Mouse (Mus musculus) small intestine, adult 2 months (tissue): ENCODE measurements around the gene Rnf212. TPM values are rescaled to one million over a fixed set of nuclear protein-coding genes. Genes with fewer than 3 reads are reported as not detected.

Source experiments
- H3K27ac ChIP-seq: fragments of 200-500 bp; 2 replicates; pipeline ENCODE4 v1.5.1; 2012; ENCODE audit warnings: low read depth, low read length, control low read depth, inconsistent platforms; ENCODE audit not compliant: insufficient read depth
- H3K27me3 ChIP-seq: fragments of 200-500 bp; 2 replicates; pipeline ENCODE4 v1.6.1; 2012; ENCODE audit warnings: mild to moderate bottlenecking, moderate library complexity, low read length, inconsistent platforms; ENCODE audit not compliant: control insufficient read depth, insufficient read depth
- H3K36me3 ChIP-seq: fragments of 200-500 bp; 2 replicates; pipeline ENCODE4 v1.6.1; 2012; ENCODE audit warnings: mild to moderate bottlenecking, low read length, control low read depth, inconsistent platforms; ENCODE audit not compliant: control insufficient read depth, insufficient read depth
- H3K4me1 ChIP-seq: fragments of 200-500 bp; 2 replicates; pipeline ENCODE4 v1.6.1; 2012; ENCODE audit warnings: low read length, inconsistent platforms, mixed read lengths; ENCODE audit not compliant: control insufficient read depth, insufficient read depth, insufficient read length
- H3K4me3 ChIP-seq: fragments of 200-500 bp; 2 replicates; pipeline ENCODE4 v1.5.1; 2012; ENCODE audit warnings: low read depth, mild to moderate bottlenecking, control low read depth, inconsistent platforms, low read length, moderate library complexity
- CTCF ChIP-seq: fragments of 200-500 bp; IDR thresholded peaks from 2 replicates; pipeline ENCODE4 v1.5.1; 2012; ENCODE audit warnings: low read depth, mild to moderate bottlenecking, control low read depth, inconsistent platforms, low read length, moderate library complexity, mixed read lengths; ENCODE audit not compliant: insufficient replicate concordance, insufficient read length; ENCODE audit errors: extremely low read depth
- POLR2A ChIP-seq: fragments of 200-500 bp; IDR thresholded peaks from 2 replicates; pipeline ENCODE4 v1.6.1; 2012; ENCODE audit warnings: low read depth, mild to moderate bottlenecking, control low read depth, inconsistent platforms, low read length, moderate library complexity
- WGBS: fragments of 180-500 bp; shearing (Covaris S2); methylation state at CpG from one replicate; pipeline ENCODE4 v1.1.7; 2018; 5-methylcytosine and 5-hydroxymethylcytosine counted together
- polyA plus RNA-seq: library from polyadenylated mRNA; depleted of rRNA; stranded (reverse); fragments of >200 nt; gene quantifications from 2 replicates; pipeline ENCODE4 v1.2.3, GENCODE M21; 2012; rRNA removed

Gene Rnf212
- polyA plus RNA-seq, 1 experiment, result 0.14 TPM

DNA sequence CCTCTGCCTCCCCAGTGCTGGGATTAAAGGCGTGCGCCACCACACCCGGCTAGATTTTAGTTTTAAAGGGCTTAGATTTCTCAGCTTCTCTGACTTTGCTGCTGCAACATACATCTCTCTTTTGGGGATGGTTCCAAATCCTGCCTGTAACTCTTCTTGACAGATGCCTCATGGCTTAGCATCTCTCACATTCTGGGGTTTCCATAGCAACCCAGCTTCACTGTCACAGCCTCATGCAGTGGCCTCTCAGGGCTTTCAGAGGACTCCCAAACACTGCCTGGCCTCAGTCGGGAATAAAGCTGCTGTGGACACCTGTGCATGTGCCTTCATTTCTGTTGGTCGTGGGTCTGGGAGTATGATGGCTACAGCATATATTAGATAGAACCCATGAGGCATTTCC is 85.7 kb downstream of the Rnf212 start:
- 81% methylated on average over 5 of the region's 5 CpGs for WGBS
- Histone ChIP-seq H3K36me3 (no peaks in the 10 kb centered on the region), H3K4me3 (no peak overlapping the region), H3K27ac (no peak overlapping the region), H3K4me1 (peaks cover 7% of the 10 kb centered on the region), H3K27me3 (no peaks in the 10 kb centered on the region)
- no peak for TF ChIP-seq POLR2A
- no peak for TF ChIP-seq CTCF

DNA sequence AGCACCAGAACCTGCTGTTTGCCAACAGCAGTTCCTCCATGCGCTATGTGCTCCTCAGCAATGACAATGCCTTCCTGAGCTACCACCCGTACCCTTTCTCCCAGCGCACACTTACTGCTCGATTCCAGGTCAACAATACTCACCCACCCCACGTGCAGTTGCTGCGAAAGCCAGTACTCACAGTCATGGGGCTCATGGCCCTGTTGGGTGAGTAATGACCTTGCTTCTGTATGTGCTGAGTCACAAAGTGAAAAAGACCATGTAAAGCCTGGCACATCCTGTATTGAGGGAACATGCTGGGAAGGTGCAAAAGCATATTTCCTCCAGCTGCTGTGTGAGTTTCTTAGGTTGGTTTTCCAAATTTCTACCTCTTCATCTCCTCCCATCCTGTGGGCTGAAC is 93.9 kb downstream of the Rnf212 start:
- Histone ChIP-seq H3K36me3 (peaks cover 6% of the 10 kb centered on the region), H3K27me3 (no peaks in the 10 kb centered on the region), H3K27ac (no peak overlapping the region), H3K4me3 (no peak overlapping the region), H3K4me1 (no peaks in the 10 kb centered on the region; the same call in 1 of the 2 replicates)
- no peak for TF ChIP-seq CTCF
- no peak for TF ChIP-seq POLR2A
- 95% methylated on average over 6 of the region's 6 CpGs for whole genome bisulfite sequencing

DNA sequence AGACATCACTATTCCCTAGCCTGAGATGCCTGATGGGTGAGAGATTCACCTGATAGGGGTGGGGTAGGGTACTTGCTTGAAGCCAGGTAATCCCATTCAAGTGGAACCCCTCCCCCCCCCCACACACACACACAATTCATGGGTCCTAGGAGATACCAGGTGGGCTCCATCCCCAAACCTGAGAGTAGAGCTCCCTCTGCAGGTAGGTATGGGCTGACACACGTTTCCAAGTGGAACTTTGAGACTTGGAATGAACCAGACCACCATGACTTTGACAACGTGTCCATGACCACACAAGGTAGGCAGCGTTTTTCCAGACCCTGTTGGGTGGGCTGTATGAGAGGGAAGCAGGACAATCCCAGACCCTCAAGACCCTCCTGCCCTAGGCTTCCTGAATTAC is 94.9 kb downstream of the Rnf212 start:
- peaks cover 6% of the 10 kb centered on the region for H3K36me3 ChIP-seq
- H3K4me3 ChIP-seq, result no peak overlapping the region
- peak; percentile 40; the same call in 1 of the 2 replicates for TF ChIP-seq CTCF
- TF ChIP-seq POLR2A, result no peak
- no peak overlapping the region for H3K27ac ChIP-seq
- H3K4me1 ChIP-seq, result no peaks in the 10 kb centered on the region; the same call in 1 of the 2 replicates
- no peaks in the 10 kb centered on the region for H3K27me3 ChIP-seq
- 63% methylated on average over 3 of the region's 3 CpGs for WGBS

Other genes with a start within 250 kb of the Rnf212 start
- 0.25 and 0.29 TPM in 2 replicates for gene Cplx1, start 225.0 kb downstream of the Rnf212 start, polyA plus RNA-seq
- gene Gak, start 145.2 kb downstream of the Rnf212 start, polyA plus RNA-seq, result 75.5 and 152 TPM in 2 replicates
- gene Tmem175, start 145.2 kb downstream of the Rnf212 start, polyA plus RNA-seq, result 18.3 and 31.1 TPM in 2 replicates
- 15.0 and 20.1 TPM in 2 replicates for gene Idua, start 114.7 kb downstream of the Rnf212 start, polyA plus RNA-seq
- 39.8 and 77.0 TPM in 2 replicates for gene Dgkq, start 105.3 kb downstream of the Rnf212 start, polyA plus RNA-seq
- not detected in 2 replicates for gene Slc26a1, start 99.4 kb downstream of the Rnf212 start, polyA plus RNA-seq
- gene Fgfrl1, start 82.6 kb downstream of the Rnf212 start, polyA plus RNA-seq, result 12.1 and 34.1 TPM in 2 replicates
- gene Tmed11, start 20.4 kb upstream of the Rnf212 start, polyA plus RNA-seq, result 0.61 TPM in 1 of 2 replicates, not detected in the other
- 0.01 TPM in 1 of 2 replicates, not detected in the other for gene Vmn2r8, start 33.9 kb upstream of the Rnf212 start, polyA plus RNA-seq
- gene Vmn2r9, start 77.6 kb upstream of the Rnf212 start, polyA plus RNA-seq, result not detected in 2 replicates
- not detected in 2 replicates for gene Vmn2r10, start 231.5 kb upstream of the Rnf212 start, polyA plus RNA-seq